Mouse (Mus musculus) large intestine, adult 2 months (tissue): Measurements from ENCODE around the gene Gdap1l1. TPM values are rescaled to one million over a fixed set of nuclear protein-coding genes. Genes with fewer than 3 reads are reported as not detected.
"Not testable (repeated sequence)": the region's sequence is repeated elsewhere in the genome, so short reads cannot be mapped to it uniquely, and the experiment has no call there.

Experiments used
- DNase-seq: peaks from one replicate; pipeline ENCODE4 v3.0.0-alpha.2; 2012; ENCODE audit warnings: low read depth, low spot score
- WGBS: fragments of 180-500 bp; shearing (Covaris S2); methylation state at CpG from one replicate; pipeline ENCODE4 v1.1.7; 2018; 5-methylcytosine and 5-hydroxymethylcytosine counted together
- polyA plus RNA-seq: library from polyadenylated mRNA; depleted of rRNA; stranded (reverse); fragments of >200 nt; gene quantifications from 2 replicates; pipeline ENCODE4 v1.2.3, GENCODE M21; 2012; rRNA removed

The Gdap1l1 gene
- polyA plus RNA-seq, result 0.86 and 1.9 TPM in 2 replicates

- 4% methylated on average over 18 of the region's 18 CpGs for WGBS
- no peak for DNase-seq
These were observed at the start of gene Gdap1l1 for GRCm38 (mm10) chr2:163438246-163438618. Gdap1l1 (plus strand) TSS chr2:163438476.

GRCm38 (mm10) chr2:163392436-163392835, 45.8 kb upstream of the Gdap1l1 start:
- 40% methylated on average over 6 of the region's 6 CpGs for WGBS
- no peak for DNase-seq

- no peak for DNase-seq
- WGBS, result 74% methylated on average over 10 of the region's 10 CpGs
These were observed 45.0 kb upstream of the Gdap1l1 start for GRCm38 (mm10) chr2:163393241-163393640.

- WGBS, result 59% methylated on average over 6 of the region's 6 CpGs
- DNase-seq, result no peak
These were observed 44.3 kb upstream of the Gdap1l1 start for GRCm38 (mm10) chr2:163393976-163394375.

GRCm38 (mm10) chr2:163394977-163395376, 43.3 kb upstream of the Gdap1l1 start:
- whole genome bisulfite sequencing, result 58% methylated on average over 6 of the region's 6 CpGs
- no peak for DNase-seq

GRCm38 (mm10) chr2:163397071-163397470, 41.2 kb upstream of the Gdap1l1 start:
- 76% methylated on average over 19 of the region's 19 CpGs for WGBS

GRCm38 (mm10) chr2:163397905-163398304, 40.4 kb upstream of the Gdap1l1 start, which contains the start of gene Jph2:
Jph2 (minus strand) TSS chr2:163397993.
- no peak for DNase-seq
- WGBS, result 13% methylated on average over 10 of the region's 10 CpGs

More at GRCm38 (mm10) chr2:163397071-163397470, 41.2 kb upstream of the Gdap1l1 start:
- no peak for DNase-seq

- 65% methylated on average over 4 of the region's 4 CpGs for WGBS
- no peak for DNase-seq
These were observed 39.5 kb upstream of the Gdap1l1 start for GRCm38 (mm10) chr2:163398770-163399169.

- WGBS, result 42% methylated on average over 8 of the region's 8 CpGs
- no peak for DNase-seq
These were observed 39.1 kb upstream of the Gdap1l1 start for GRCm38 (mm10) chr2:163399222-163399621.

GRCm38 (mm10) chr2:163401221-163401620, 37.1 kb upstream of the Gdap1l1 start:
- under 1% methylated on average over 8 of the region's 8 CpGs for WGBS
- peak; percentile 75 for DNase-seq

GRCm38 (mm10) chr2:163404037-163404815, 34.0 kb upstream of the Gdap1l1 start:
- WGBS, result 22% methylated on average over 8 of the region's 8 CpGs
- no peak for DNase-seq

- no peak for DNase-seq
- 91% methylated on average over 3 of the region's 3 CpGs for WGBS
These were observed 28.1 kb upstream of the Gdap1l1 start for GRCm38 (mm10) chr2:163410211-163410610.

GRCm38 (mm10) chr2:163411344-163411743, 26.9 kb upstream of the Gdap1l1 start:
- not testable (repeated sequence) for DNase-seq
- 83% methylated on average over 3 of the region's 3 CpGs for WGBS

- 65% methylated on average over 4 of the region's 4 CpGs for WGBS
- DNase-seq, result no peak
These were observed 26.4 kb upstream of the Gdap1l1 start for GRCm38 (mm10) chr2:163411840-163412239.

- WGBS, result 73% methylated on average over 4 of the region's 4 CpGs
- no peak for DNase-seq
These were observed 25.9 kb upstream of the Gdap1l1 start for GRCm38 (mm10) chr2:163412419-163412818.

GRCm38 (mm10) chr2:163412846-163413590, 25.3 kb upstream of the Gdap1l1 start:
- DNase-seq, result no peak
- 65% methylated on average over 9 of the region's 9 CpGs for WGBS

GRCm38 (mm10) chr2:163417026-163417425, 21.2 kb upstream of the Gdap1l1 start:
- DNase-seq, result no peak
- WGBS, result 60% methylated on average over 6 of the region's 6 CpGs

GRCm38 (mm10) chr2:163417830-163418229, 20.4 kb upstream of the Gdap1l1 start:
- no peak for DNase-seq

- DNase-seq, result no peak
- WGBS, result under 1% methylated on average over 50 of the region's 50 CpGs
These were observed 19.4 kb upstream of the Gdap1l1 start for GRCm38 (mm10) chr2:163418841-163419345.

- DNase-seq, result peak; percentile 97
- WGBS, result under 1% methylated on average over 71 of the region's 71 CpGs
These were observed 18.8 kb upstream of the Gdap1l1 start for GRCm38 (mm10) chr2:163419346-163420045.
